Mouse (Mus musculus) hindlimb bud, embryonic 11.5 days (tissue): Measurements from ENCODE around the gene C87436.

Source experiments
- DNase-seq: peaks from one replicate; pipeline ENCODE4 v3.0.0-alpha.2; 2012; ENCODE audit warnings: low read depth, low spot score; ENCODE audit errors: extremely low spot score

Gene C87436

GRCm38 (mm10) chr6:86438272-86439118 lies at the start of gene C87436:
Gene C87436, plus strand, starts transcription at chr6:86438374.
- DNase-seq = peak; percentile 88

DNA sequence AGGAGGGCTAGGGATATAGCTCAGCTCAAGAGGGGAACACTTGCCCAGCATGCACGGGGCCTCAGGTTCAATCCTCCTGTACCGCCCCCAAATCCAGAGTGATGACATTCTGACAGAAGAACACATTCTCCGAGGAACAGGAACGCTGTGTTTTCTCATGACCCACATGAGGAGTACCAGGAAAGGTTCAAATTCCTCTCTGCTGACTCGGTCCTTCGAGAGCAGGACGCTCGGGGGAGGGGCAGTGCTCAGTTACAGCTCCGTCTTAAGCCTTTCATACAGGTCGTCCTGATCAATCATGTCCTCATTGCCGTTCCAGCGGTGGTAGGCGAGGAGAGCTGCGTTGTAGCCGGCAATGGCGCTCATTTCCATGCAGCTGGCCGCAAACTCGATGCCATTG lies 49.7 kb upstream of the C87436 start:
- no peak for DNase-seq

DNA sequence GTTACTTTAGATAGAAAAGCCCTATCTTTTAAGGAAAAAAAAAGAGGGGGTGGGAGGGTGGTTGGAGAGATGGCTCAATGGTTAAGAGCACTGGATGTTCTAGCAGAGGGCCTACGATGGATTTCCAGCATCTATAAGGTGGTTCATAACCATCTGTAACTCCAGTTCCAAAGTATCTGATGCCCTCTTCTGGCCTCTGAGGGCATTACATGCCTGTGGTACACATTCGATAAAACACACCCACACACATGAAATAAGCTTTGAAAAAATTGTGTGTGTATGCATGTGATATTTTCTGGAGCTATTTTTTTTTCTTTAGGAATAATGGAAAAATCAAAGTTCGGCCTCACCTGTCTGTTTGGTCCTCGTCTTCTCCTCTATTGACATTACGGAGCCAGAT lies 46.8 kb upstream of the C87436 start:
- DNase-seq = no peak

DNA sequence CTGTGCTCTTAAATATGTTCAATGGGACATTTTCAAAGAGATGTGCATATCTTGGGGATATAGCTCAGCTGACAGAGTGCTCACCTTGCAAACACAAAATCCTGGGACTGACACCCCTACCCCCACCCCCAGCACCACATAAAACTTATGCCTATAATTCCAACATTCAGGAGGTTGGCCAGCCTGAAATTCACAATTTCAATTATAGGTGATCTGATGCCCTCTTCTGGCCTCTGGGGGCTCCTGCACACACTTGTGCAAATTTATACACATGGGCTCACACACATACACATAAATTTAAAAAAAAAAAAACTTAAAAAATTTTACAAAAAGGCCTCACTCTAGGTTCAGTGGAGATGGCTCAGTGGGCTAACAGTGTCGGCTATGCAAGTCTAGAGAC lies 45.0 kb upstream of the C87436 start:
- DNase-seq = no peak

GRCm38 (mm10) chr6:86394078-86394720 lies 44.0 kb upstream of the C87436 start:
- DNase-seq = no peak

DNA sequence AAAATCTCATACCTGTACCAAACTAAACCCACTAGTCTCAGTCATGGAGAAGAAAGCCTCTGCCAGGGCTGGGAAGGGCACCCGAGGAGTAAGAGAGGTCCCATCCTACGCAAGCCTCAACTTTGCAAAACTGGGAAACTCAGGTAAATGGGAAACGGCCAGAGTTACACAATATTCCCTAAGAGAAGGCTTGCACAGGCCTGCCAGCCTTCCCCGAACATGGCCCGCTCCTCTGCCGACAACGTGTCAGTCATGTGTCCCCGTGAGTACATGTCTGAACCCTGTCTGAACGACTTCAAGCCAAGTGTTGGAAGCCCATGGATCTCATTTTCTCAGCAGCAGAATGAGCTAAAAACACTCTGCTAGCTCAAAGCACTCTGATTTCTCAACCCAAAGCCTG lies 43.2 kb upstream of the C87436 start:
- no peak for DNase-seq

- no peak for DNase-seq
Observed at GRCm38 (mm10) chr6:86395969-86396368, 42.2 kb upstream of the C87436 start.

GRCm38 (mm10) chr6:86396581-86397256 lies 41.5 kb upstream of the C87436 start, which contains the start of gene Pcyox1:
Gene Pcyox1, minus strand, starts transcription at chr6:86397154.
- DNase-seq = no peak

DNA sequence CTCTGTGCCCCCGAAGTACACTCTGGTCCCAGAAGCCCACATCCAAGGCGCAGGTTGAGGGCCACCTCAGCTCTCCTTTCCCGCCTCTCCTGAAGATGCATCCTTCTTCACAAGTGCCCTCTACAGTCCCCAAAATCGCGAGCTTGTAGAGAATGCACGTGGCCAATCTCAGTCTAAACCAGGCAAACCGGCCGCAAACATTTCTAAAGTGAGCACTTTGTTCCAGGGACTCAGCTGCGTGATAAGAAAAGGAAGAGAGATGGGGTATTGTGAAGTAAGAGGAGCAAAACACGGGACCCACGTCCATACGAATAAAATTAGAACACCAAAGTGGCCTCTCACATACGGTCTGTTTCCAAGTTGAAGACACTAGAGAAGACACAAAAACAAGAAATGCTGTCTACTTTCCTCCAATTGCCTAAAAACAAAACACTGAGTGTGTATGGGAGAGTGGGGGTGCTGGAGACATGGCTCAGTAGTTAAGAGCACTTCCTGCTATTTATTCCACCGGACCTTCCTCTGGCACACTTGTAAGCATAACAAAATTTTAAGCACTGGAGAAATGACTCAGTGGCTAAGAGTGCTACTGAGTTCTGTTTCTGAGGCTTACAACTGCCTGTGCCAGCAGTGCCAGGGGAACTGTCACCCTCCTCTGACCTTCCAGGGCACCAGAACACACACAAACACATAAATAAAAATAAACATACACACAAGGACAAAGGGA lies 40.8 kb upstream of the C87436 start:
- no peak for DNase-seq

GRCm38 (mm10) chr6:86398986-86399385 lies 39.2 kb upstream of the C87436 start:
- DNase-seq = no peak

DNA sequence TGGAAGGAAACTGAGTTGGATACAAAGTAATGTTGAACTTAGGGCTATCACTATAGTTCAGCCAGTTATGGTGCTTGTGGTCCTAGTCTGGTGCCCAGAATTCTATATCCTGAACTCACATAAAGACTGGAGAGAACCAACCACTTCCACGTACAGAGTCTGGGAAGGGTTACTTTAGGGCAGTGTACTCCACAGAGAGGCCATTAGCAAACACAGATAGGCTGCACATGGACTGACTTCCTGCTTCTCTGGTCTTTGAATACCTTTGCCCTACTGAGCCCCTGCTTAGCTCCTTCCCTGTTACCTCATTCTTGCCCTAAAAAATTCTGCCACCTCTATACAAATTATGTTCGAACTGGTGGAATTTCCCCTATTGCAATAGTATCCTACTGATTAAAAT lies 38.2 kb upstream of the C87436 start:
- DNase-seq = no peak

- DNase-seq = peak; percentile 80
Observed at GRCm38 (mm10) chr6:86400972-86401371, 37.2 kb upstream of the C87436 start.

DNA sequence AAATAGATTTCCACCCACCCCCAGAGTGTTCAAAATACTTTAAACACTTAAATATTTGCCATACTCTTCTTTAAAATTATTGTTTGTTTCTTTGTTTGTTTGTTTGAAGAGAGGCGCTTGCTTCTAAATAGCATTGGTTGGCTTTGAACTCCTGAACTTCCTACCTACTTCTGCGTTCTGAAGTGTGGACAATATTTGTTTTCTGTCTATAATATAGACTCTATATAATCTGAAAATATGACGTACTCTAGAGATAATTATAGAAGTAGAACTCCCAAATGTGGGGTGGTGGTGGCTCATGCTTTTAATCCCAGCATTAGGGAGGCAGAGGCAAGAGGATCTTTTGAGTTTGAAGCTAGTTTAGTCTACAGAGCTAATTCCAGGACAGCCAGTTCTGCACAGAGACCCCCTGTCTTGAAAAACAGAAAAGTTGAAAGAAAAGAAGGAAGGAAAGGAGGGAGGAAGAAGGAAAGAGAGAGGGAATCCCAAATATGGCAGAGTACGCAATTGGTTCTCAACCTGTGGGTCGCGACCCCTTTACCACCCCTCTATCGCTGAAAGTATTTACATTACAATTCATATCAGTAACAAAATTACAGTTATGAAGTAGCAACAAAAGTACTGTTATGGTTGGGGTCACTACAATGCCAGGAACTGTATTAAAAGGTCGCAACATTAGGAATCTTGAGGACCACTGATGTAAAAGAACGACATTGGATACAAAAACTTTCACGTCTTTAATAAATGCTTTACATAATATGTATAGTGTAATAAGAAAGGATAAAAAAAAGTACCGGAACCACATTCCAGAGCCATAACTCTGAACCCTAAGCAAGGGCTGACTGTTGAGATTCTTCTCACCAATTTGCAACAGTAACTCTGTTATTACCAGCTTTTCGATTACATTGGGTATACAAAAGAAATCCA lies 35.2 kb upstream of the C87436 start:
- no peak for DNase-seq

DNA sequence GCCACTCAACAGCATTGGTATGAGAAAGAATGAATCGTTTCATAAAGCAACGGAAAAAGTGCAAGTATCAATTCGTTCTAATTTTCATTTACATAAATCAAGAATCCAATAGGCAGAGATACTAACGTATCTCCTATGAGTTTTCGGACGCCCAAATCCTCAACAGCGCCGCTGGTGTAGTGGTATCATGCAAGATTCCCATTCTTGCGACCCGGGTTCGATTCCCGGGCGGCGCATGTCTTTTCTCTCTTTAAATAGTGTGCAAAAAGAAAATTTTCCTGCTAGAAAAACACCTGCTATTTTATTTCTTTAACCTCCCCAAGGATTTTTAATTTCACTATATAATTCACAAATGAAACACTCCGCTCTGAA lies 34.5 kb upstream of the C87436 start:
- DNase-seq = peak; percentile 85

GRCm38 (mm10) chr6:86404100-86404861 lies 33.9 kb upstream of the C87436 start, which contains the start of gene Tia1:
Gene Tia1, plus strand, starts transcription at chr6:86404219.
- DNase-seq = peak; percentile 95

GRCm38 (mm10) chr6:86404996-86405395 lies 33.2 kb upstream of the C87436 start:
- DNase-seq = no peak

GRCm38 (mm10) chr6:86406306-86406705 lies 31.9 kb upstream of the C87436 start:
- no peak for DNase-seq

DNA sequence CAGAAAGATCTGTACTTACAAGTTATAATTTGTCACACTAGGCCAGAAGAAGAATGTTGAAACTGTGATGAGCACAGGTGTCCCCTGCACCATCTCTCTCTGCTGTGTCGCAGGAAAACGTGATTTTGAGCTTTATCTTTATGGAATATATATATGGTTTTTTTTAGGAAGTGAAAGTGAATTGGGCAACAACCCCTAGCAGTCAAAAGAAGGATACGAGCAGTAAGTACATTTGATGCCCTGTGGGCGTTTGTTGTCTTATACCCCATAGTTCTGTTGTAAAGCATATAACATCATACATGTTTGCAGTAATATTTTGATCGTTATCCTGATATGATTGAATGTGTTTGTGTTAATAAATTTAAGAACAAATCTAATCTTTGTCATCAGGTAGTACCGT lies 19.5 kb upstream of the C87436 start:
- DNase-seq = no peak

- no peak for DNase-seq
Observed at GRCm38 (mm10) chr6:86419239-86419638, 18.9 kb upstream of the C87436 start.
